Mouse (Mus musculus) cerebellum, adult 2 months (tissue): ENCODE measurements at regions not wholly inside any gene's neighbourhood (a gene's known extent, or its start where the extent isn't known, plus 50 kb on each side); places are given as distances from the start of the nearest gene placed in this dataset.

ENCODE experiments used
- DNase-seq, 2 experiments: peaks; one replicate each; pipeline ENCODE4 v3.0.0; 2021
- H3K27ac ChIP-seq: fragments of 200-500 bp; 2 replicates; pipeline ENCODE4 v1.5.1; 2012; ENCODE audit warnings: low read length, control low read depth, inconsistent platforms; ENCODE audit not compliant: insufficient read depth
- H3K27me3 ChIP-seq: fragments of 200-500 bp; 2 replicates; pipeline ENCODE4 v1.6.1; 2012; ENCODE audit warnings: inconsistent platforms, mild to moderate bottlenecking, low read length, moderate library complexity; ENCODE audit not compliant: control insufficient read depth, insufficient read depth
- H3K4me1 ChIP-seq: fragments of 200-500 bp; 2 replicates; pipeline ENCODE4 v1.6.1; 2011; ENCODE audit warnings: low read length; ENCODE audit not compliant: control insufficient read depth, insufficient read depth
- H3K4me3 ChIP-seq: fragments of 200-500 bp; replicated peaks from 2 replicates; pipeline ENCODE3; 2011; ENCODE audit warnings: mild to moderate bottlenecking, low read depth, low read length, control low read depth; ENCODE audit not compliant: insufficient read depth
- CTCF ChIP-seq: fragments of 200-500 bp; IDR thresholded peaks from 2 replicates; pipeline ENCODE4 v1.5.1; 2011; ENCODE audit warnings: low read depth, mild to moderate bottlenecking, control low read depth, low read length, moderate library complexity, borderline replicate concordance; ENCODE audit not compliant: insufficient read depth
- POLR2A ChIP-seq: fragments of 200-500 bp; IDR thresholded peaks from 2 replicates; pipeline ENCODE4 v1.6.1; 2011; ENCODE audit warnings: low read length, control low read depth, borderline replicate concordance; ENCODE audit not compliant: insufficient read depth
- WGBS: fragments of 180-500 bp; shearing (Covaris S2); methylation state at CpG from one replicate; pipeline ENCODE4 v1.1.7; 2018; 5-methylcytosine and 5-hydroxymethylcytosine counted together

- Histone ChIP-seq H3K27me3 (no peaks in the 10 kb centered on the region), H3K4me3 (no peak overlapping the region), H3K27ac (no peak overlapping the region; the same call in 1 of the 2 replicates), H3K4me1 (peaks cover 13% of the 10 kb centered on the region)
- 10% methylated on average over 7 of the region's 7 CpGs for WGBS
- peak; percentile 99 to 100 for DNase-seq
- TF ChIP-seq CTCF (no peak), POLR2A (no peak)
Measured at GRCm38 (mm10) chr1:119292216-119292615, 129.8 kb downstream of the Inhbb start.

- peak; percentile 23 to 25 for DNase-seq
- no peak overlapping the region for H3K27ac ChIP-seq
Measured at GRCm38 (mm10) chr1:119290165-119290916, 131.7 kb downstream of the Inhbb start.

GRCm38 (mm10) chr1:119289516-119290164 is 132.4 kb downstream of the Inhbb start:
- Histone ChIP-seq H3K4me3 (no peak overlapping the region), H3K4me1 (peaks cover 13% of the 10 kb centered on the region; the same call in 1 of the 2 replicates), H3K27ac (no peak overlapping the region), H3K27me3 (no peaks in the 10 kb centered on the region)
- WGBS: 78% methylated on average over 11 of the region's 11 CpGs
- TF ChIP-seq POLR2A: no peak
- TF ChIP-seq CTCF: no peak
- DNase-seq: no peak

More at GRCm38 (mm10) chr1:119290165-119290916, 131.7 kb downstream of the Inhbb start:
- Histone ChIP-seq H3K4me1 (peaks cover 13% of the 10 kb centered on the region; the same call in 1 of the 2 replicates), H3K4me3 (no peak overlapping the region), H3K27me3 (no peaks in the 10 kb centered on the region)
- TF ChIP-seq POLR2A: no peak
- WGBS: 88% methylated on average over 8 of the region's 9 CpGs

DNA sequence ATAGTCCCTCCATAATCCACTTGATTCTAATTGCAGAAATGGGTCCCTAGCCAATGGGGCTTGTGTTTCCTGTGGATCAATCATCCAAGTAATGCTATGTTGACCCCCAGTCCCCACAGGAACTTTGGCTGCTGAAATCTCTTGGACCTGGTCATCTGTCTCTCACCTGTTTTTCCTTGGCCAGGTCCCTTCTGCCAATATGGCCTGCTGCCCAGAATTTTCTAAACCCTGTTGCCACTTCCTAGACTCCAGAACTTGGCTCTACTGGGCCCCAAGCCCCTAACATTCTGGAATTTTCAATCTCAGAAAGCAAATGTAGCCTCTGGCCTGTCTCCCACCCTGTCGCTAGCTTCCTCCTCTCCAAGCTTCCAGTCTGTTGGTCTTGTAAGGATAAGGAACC is 139.6 kb downstream of the Inhbb start:
- Histone ChIP-seq H3K4me1 (no peaks in the 10 kb centered on the region), H3K27me3 (no peaks in the 10 kb centered on the region), H3K4me3 (no peak overlapping the region), H3K27ac (no peak overlapping the region)
- no peak for TF ChIP-seq POLR2A
- no peak for TF ChIP-seq CTCF
- DNase-seq: peak; percentile 26 to 40
- 86% methylated on average over 1 of the region's 1 CpGs for WGBS

DNA sequence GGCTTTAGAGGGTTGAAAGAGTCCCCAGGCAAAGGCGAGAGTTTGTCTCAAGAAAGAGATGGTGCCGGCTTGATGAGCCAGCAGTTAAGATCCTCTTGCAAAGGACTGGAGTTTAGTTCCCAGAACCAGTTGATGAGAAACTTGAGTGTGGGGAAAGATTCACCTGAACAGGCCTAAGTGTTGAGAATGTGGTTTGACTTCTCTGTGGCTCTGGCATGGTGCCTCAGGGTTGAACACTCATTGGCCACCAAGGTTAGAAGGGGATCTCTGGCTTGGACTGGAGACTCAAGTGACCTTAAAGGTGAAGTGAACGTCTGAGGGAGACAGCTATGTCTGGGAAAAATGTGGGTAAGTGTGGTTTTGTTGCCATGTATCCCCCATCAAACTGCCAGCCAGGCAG is 142.8 kb downstream of the Inhbb start:
- Histone ChIP-seq H3K27ac (no peak overlapping the region), H3K4me1 (no peaks in the 10 kb centered on the region), H3K27me3 (no peaks in the 10 kb centered on the region), H3K4me3 (no peak overlapping the region)
- TF ChIP-seq POLR2A: no peak
- WGBS: 95% methylated on average over 3 of the region's 3 CpGs
- no peak for DNase-seq

DNA sequence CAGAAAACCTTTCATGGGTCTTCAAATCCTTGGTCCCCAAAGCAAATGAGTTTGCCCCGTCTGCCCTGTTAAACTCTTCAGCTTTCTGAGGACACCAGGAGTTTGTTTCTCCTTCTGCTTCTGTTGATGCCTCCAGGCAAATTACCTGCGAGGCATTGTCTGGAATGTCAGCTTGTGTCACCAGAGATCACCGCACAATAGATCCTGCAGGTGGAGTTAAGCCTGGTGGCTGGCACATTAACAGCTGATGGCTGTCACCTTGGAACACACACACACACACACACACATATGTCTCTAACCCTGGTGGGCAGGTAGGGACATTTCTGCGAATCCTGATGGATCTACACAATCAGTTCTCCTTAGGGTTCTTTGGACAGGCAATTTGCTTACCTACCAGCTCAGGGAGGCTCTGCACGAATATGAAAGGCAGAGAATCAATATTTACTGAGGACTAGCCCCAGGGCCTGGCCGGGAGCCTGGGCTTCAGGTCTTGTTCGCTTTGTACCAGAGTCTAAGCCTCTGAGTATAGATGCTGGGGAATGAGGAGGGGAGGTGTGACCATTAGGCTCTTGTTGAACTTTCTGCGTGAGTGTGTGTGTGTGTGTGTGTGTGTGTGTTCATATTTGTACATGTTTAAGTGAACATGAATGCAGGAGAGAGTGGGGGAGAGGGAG is 143.4 kb downstream of the Inhbb start:
- H3K27me3 ChIP-seq: no peaks in the 10 kb centered on the region
- WGBS: 96% methylated on average over 8 of the region's 8 CpGs
- TF ChIP-seq POLR2A (no peak), CTCF (no peak)
- no peaks in the 10 kb centered on the region for H3K4me1 ChIP-seq
- no peak for DNase-seq
- H3K4me3 ChIP-seq: no peak overlapping the region
- no peak overlapping the region for H3K27ac ChIP-seq

- Histone ChIP-seq H3K4me1 (no peaks in the 10 kb centered on the region), H3K27ac (no peak overlapping the region), H3K27me3 (no peaks in the 10 kb centered on the region), H3K4me3 (no peak overlapping the region)
- 88% methylated on average over 4 of the region's 4 CpGs for WGBS
- no peak for TF ChIP-seq POLR2A
- TF ChIP-seq CTCF: no peak
- no peak for DNase-seq
Measured at GRCm38 (mm10) chr1:119277990-119278389, 144.1 kb downstream of the Inhbb start.

- Histone ChIP-seq H3K4me1 (no peaks in the 10 kb centered on the region), H3K27me3 (no peaks in the 10 kb centered on the region), H3K27ac (no peak overlapping the region), H3K4me3 (no peak overlapping the region)
- DNase-seq: no peak
- TF ChIP-seq CTCF (no peak), POLR2A (no peak)
- WGBS: 97% methylated on average over 5 of the region's 5 CpGs
Measured at GRCm38 (mm10) chr1:119266013-119266412, 156.0 kb downstream of the Inhbb start.
